Mouse (Mus musculus) C2C12 (cell line): ENCODE measurements at regions not wholly inside any gene's neighbourhood (a gene's known extent, or its start where the extent isn't known, plus 50 kb on each side); places are given as distances from the start of the nearest gene placed in this dataset.

Source experiments
- CTCF ChIP-seq: IDR thresholded peaks from one replicate; pipeline ENCODE4 v1.5.1; 2011; ENCODE audit not compliant: control insufficient read depth, insufficient read depth, insufficient read length
- USF1 ChIP-seq: IDR thresholded peaks from one replicate; pipeline ENCODE4 v1.6.1; 2011; ENCODE audit warnings: low read depth, mild to moderate bottlenecking, control low read depth, moderate library complexity

DNA sequence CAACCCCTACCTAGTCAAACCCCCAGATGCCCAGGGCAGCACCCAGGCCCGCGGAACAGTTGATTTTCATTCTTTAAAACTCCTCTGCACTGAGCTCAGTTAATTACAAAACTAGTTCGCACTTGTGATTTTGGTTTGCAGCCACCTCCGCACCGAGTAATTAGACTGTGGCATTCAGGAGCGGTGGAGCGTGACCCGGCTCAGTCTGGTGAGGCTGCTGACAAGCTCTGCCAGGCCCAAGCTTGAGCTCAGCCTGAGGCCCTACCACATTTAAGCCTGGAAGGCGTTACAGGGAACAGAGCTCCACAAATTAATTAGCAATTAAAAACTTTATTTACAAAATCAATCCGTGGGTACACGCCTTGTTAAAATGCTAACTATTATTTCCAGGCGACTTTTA is 132.0 kb upstream of the Zdhhc25 start:
- TF ChIP-seq CTCF (no peak), USF1 (no peak)
